Mouse (Mus musculus): Measurements from ENCODE around the gene Tedc1.
A peak's percentile ranks its signal among the peaks of the same experiment; 100 is the strongest.

The Tedc1 gene

DNA sequence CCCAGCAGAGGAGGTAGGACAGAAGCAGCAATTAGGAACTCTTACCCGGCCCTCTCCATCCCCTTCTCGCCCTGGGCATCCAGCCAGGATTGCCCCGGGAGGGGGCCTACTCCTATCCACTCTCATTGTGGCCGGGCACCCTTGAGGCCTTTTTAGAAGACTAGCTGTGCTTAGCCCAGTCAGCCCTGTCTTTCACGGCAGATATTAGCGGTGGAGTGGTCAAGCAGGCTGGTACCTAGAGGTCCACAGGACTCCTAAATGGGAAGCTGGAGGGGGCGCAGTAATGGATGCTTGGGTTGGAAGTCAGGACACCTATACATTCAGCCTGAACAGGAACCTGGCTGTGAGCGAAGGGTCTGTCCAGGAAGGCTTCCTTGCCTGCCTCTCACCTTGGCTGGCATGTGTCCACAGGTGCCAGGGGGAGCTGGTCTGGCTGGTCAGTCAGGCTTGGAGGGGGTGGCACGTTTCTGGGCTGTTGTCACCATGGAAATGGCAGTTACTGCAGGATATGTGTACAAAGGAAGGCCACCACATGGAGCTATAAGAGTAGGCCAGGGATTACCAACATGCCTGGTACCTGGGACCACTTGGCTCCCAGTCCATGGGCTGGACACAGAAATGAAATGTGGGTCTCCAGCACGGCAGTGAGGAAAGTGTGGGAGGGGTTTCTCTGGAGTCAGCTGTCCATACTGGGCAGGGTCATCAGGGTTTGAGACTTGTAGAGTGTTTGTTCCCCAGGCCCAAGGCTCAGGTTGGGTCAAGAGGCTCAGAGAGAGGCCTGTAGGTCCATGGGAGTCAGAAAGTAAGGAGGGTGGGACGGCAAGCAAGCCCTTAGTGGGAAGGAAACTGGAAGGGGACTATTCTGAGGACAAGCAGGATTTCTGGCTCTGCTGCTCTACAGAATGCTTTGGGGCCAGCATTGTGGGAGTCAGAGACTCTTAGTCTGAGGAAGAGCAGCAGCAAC lies 17.0 kb upstream of the Tedc1 start:
- no peak for DNase-seq (ENCODE audit: extremely low spot score, low read depth, low spot score)

DNA sequence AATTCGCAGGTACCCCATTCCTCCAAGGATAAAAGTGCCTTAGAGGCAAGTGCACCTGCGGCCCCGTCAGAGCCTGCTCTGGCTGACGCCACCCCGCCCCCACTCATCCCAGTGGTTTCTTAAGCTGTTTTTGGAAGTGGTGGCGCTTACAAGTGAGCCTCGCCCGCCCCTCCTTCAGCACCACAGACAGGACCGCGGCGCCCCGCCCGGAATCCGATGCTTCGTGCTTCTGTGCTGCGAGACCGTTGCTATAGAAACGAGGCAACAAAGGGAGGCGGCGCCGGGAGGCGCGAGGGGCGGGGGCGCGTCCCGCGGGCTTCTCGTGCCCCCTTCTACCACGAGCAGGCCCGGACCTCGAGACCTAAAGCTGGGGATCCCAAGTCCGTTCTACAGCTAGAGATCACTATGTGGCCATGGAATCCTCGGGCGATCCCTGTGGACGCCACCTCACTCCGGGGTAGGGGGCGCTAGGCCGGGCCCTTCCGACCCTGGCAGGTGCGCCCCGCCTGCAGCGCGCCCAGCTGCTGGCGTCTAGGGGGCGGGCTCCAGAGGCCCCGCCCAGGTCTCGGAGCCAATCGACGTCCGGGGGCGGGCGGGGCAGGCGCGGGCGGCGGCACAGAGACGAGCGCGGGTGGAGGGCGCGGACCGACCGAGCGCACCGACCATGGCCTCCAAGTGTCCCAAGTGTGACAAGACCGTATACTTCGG lies 16.2 kb upstream of the Tedc1 start, which contains the start of gene Crip2:
Crip2 (plus strand) TSS at position 329 of the 708 bp plus-strand sequence.
- peak; percentile 61 for DNase-seq (ENCODE audit: extremely low spot score, low read depth, low spot score)

DNA sequence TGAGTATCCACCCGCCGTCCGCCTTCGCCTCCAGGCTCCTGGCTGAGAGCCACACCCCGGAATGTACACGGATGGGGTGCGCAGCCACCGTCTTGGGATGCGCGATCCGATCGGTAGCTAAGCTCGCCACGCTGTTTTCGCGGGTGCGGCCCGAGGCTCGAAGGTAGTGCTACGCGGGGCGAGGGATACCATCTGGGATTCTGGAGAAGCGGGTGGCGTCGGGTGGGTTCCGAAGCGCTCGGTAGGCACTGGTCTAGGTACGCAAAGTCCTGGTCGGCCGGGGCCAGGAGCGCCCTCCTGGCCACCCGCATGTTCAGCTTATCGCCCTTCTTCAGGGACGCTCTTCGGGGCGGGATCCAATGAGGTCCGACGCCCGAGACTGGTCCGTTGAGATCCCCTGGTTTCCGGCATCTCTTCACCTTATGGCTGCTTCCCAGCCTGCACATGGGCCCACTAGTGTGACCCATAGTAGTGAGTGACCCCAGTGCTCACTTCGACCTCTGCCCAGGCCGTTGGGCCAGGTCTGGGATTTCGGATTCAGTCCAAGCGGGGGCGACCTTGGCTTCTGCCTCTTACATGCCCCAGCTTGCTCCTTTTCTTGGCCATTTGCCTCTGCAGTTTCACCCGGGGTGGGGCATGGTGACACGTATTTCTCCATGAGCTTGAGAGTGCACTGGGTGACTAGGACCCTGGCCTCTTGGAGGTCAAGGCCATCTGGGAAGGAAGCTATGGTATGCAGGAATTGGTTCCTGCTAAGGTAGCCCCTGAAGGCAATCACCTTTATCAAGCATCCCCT lies 15.4 kb upstream of the Tedc1 start:
- no peak for DNase-seq (ENCODE audit: extremely low spot score, low read depth, low spot score)

DNA sequence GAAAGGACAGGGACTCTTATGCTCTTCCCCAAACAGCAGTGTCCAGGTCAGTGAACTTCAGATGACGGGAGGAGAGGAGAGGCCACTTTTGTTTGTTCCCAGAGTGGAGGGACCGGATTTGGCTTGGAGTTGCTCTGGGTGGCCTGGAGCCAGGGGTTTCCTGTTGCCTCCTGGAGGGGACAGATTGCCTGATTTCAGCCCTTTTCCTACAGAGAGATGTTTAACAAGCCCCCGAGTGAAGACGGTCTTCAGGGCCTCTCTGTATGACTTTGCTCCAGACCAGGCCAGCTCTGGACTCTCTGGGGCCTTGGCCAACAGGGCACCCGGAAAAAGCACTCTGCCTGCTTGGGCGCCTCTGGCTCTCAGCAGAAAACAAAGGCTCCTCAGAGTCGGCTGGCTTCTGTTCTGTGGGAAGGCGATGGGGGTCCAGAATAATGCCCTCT lies 14.7 kb upstream of the Tedc1 start:
- DNase-seq (ENCODE audit: extremely low spot score, low read depth, low spot score): no peak

DNA sequence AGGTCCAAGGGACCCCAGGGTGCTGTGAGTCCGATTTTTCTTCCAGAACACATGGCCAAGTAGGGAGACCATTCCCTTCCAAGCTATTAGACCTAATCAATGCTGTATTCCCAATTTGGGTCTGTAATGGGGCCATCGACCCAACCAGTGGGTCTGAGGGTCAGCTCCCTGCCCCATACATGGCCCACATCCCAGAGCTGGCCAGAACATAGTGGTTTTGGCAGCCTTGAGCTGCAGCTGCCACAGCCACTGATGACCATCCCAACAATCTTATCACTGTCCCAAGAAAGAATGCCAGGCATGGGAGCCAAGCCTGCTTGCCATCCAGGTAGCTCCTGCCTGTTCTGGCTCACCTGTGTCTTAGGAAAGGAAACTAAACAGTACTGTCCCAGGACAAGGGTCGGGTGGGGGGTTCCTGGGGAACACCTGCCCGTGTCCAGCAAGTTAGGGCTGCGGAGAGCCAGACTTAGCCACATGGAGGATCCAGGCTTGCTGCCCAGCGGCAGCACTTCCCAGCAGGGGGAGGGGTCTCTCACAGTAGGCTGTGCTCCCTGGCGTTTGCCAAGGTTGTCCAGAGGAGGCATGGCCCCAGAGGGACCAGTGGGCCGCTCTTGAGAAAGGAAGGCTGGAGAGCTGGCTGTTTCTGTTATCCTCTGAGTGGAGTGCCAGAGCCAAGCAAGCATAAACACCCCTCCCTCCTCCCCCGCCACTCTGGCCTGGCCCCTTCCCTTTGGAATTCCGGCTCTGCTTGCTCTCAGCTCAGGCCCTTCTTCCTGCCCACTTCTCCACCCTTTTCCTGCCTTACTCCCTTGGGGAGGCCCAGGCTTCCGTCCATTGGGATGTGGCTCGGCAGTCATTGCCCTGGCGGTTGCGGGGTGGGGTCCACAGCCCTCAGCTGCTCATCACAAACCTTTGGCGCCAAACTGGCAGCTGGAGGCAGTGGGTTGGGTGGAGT lies 13.9 kb upstream of the Tedc1 start:
- DNase-seq (ENCODE audit: extremely low spot score, low read depth, low spot score): no peak

DNA sequence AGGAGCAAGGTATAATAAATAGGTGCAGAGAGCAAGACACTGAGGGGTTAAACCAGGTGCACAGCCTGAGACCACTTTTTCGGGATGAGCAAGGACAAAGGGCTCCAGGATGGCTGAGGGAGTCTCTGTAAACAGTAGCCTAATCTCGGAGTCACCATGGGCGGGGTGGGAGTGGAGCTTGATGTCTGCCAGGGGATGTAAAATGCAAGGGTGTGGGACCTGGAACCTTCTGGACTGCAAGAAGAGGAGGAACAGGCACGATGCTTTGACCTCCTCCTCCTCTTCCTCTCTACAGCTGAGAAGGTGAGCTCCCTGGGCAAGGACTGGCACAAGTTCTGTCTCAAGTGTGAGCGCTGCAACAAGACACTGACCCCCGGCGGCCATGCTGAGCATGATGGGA lies 13.1 kb upstream of the Tedc1 start:
- no peak for DNase-seq (ENCODE audit: extremely low spot score, low read depth, low spot score)

DNA sequence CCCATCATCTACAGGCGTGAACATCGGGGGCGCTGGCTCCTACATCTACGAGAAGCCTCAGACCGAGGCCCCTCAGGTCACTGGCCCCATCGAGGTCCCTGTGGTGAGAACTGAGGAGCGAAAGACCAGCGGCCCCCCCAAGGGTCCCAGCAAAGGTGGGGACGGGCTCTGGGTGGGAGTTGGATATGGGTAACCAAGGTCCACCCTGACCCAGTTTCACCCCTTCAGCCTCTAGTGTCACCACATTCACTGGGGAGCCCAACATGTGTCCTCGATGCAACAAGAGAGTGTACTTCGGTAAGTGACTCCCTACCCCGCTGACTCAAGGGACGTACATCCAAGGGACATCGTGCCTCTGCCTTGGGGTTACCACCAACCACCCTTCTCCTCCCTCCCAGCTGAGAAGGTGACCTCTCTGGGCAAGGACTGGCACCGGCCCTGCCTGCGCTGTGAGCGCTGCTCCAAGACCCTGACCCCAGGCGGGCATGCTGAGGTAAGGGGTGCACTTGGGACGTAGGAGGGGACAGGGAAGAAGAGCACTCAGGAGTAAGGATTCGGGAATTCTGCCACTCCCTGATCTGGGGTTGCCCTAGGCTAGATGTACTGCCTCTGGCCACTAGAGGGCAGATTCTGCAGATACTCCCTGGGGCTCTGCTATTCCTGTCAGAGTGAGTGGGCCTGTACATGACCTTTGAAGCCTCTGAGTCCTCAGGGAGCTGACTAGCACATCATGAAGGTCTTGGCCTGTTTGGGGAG lies 12.0 kb upstream of the Tedc1 start:
- DNase-seq (ENCODE audit: extremely low spot score, low read depth, low spot score): no peak

DNA sequence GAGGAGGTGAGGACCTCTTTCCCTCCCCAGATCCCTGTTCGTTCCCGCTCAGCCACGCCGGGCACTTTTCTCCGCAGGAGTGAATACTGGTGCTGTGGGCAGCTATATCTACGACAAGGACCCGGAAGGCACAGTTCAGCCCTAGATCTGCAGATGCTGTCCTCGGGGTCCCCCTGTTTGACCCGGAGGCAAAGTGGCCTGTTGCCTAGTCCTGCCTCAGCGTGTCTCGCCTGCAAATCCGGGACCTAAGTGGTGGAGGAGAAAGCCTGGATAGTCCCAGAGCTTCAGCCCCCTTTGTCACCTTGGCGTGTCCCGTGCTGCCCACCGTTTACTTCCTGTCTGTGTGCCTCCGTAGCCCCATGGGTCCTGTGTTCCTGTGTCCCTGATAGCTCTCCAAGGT lies 11.3 kb upstream of the Tedc1 start:
- no peak for DNase-seq (ENCODE audit: extremely low spot score, low read depth, low spot score)

DNA sequence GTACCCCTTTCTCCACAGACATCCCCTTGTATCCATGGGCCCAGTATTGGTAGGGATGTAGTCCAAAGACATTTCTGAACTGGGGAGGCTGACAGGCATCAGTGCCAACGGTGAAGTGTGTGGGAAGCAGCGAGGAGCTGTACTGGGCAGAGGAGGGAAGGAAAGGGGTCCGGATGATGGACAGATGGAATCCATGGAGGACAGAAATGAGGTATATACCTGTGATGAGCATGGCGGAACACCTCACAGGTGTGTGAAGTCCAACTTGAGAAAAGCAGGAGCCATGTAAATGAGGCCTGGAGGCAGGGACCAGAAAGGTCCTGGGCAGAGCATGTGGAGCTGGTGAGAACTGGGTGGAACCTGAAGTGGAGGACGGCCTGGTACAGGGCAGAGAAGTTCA lies 10.6 kb upstream of the Tedc1 start:
- no peak for DNase-seq (ENCODE audit: extremely low spot score, low read depth, low spot score)

DNA sequence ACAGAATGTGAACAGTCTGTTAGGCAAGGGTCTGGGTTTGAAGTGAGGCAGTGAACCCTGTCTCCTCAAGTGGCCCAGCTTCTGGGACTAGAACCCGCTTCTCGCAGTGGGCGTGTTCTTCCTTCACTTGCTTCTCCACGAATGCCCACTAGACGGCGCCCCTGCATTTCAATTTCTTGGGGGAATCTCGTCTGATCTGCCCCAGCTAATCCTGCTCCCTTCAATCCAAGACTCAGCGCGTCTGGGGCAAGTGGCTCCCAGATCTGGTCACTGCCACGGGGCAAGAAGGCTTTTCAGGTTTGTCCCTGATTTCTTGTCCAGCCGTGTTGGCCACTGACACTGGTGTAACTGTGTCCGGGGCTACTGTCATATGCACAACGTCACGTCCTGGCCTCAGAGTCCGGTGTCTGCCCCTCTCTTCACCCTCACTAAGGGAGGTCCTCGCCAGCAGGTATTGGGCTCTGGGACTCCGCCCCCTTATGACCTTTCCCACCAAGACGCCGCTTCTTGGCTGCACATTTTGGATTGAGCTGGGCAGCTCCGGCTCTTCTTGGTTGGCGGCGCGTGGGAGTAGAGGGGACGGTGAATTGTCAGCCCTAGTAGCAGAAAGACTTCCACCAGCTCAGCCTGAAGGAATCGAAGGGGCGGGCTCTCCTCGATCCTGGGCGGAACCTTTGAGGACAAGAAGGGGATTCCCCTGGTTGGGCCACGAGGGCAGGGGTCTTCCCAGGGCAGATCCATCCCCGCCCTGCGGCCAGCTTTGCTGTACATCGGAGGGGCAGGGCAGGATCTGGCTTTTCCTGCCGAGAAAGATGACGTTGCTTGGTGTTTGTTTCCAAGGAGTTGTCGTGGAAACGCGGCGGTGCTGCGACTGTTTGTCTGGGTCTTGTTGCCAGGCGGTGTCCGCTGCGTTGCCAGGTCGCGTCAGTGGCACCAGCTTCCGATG lies 9.8 kb upstream of the Tedc1 start, which contains the start of gene Crip1:
Crip1 (plus strand) TSS at position 205 of the 946 bp plus-strand sequence.
- DNase-seq (ENCODE audit: extremely low spot score, low read depth, low spot score): no peak

DNA sequence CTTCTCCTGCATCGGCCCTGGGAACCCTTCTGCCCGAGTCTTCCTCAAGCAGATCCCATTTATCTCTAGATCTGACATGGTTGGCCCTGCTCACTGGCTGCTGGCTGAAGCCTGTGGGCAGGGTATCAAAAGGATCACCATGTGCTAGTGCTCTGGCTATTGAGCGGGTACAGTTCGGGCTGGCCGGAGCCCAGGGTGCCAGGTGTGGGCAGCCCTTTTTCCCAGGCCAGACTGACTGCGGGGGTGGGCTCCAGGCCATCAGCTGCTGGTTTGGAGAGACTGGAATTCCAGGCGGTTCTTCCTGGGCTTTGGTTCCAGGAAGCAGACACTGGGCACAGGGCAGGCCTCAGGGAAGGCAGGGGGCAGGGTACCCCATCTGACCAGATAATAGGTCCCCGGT lies 8.7 kb upstream of the Tedc1 start:
- DNase-seq (ENCODE audit: extremely low spot score, low read depth, low spot score): no peak

DNA sequence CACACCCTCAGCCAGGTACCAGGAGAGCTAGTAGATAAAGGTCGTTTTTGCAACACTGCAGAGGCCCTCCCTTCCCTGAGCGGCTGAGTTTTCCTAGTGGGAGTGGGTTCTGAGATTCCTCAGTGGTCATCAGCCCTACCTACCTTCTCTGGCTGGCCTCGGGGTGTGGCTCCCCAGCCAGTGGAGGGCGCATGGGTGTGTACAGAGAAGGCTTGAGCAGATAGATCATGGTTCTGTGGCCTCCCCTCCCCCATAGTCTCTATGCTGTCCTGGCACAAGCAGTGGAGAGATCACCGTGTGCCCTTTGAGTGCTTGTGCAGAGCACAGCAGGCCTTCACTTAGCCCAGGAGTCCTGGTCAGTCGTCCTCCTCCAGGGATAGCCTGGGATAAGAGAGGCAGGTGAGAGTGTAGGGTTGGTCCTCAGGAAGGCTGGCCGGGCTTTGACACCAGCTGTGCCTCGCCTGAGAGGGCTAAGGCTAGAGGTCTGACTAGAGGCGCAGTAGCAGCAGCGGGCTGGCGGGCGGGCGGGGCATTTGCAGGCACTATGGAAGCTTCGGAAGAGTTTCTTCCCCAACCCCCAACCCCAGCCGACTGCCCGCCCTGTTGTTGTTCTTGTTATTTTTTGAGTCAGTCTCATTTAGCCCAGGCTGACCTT lies 7.7 kb upstream of the Tedc1 start:
- DNase-seq (ENCODE audit: extremely low spot score, low read depth, low spot score): no peak

DNA sequence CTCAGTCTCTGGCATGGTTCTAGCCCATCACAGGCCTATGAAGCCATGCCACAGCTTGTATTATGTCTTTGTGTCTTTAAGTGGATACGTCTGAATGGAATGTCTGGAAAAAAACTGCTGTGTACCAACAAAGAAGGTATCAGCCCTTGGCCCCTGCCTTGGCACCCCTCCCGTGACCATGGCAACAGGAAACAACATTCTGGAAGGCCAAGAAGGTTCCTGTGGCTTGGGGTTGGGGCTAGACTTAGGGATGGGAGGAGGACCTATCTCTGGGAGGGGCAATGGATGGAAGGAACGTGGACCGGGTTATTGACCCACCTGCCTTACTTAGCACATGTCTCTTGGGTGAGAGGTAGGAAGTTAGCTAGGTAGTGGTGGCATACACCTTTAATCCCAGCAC lies 6.9 kb upstream of the Tedc1 start:
- DNase-seq (ENCODE audit: extremely low spot score, low read depth, low spot score): no peak

DNA sequence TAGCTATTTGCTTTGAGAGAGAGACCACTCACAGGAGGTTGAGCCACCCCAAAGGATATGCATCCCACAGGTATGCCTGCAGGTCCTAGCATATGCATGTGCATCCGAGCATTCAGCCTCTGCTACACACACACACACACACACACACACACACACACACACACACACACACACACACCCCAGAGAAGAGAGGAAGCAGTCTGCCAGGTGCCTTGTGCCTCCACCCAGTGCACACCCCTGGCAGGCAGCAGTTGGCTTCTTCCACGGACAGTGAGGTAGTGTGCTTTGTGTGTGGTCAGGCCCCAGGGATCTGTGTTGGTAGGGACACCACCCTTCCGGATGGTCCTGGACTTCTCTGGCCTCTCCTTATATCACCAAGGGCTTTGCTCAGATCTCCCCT lies 6.3 kb upstream of the Tedc1 start:
- DNase-seq (ENCODE audit: extremely low spot score, low read depth, low spot score): no peak

DNA sequence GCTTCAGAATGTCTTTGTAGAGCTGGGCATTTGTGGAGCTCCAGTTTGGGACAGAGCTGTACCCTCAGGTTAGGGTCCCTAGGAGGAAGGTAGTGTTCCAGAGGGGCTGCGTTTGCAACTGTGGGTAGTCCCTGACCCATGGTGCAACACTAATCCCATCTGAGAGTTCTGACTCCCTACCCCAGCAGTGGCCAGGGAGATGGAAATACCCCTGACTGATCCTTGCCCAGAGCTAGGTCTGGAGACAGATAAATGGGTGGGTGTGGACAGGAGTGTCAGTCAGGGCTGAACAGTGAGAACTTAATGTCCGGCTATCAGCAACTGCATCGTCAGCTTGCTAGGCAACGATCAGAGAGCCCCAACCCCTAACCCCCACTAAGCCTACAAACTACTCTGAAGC lies 5.6 kb upstream of the Tedc1 start:
- DNase-seq (ENCODE audit: extremely low spot score, low read depth, low spot score): no peak

DNA sequence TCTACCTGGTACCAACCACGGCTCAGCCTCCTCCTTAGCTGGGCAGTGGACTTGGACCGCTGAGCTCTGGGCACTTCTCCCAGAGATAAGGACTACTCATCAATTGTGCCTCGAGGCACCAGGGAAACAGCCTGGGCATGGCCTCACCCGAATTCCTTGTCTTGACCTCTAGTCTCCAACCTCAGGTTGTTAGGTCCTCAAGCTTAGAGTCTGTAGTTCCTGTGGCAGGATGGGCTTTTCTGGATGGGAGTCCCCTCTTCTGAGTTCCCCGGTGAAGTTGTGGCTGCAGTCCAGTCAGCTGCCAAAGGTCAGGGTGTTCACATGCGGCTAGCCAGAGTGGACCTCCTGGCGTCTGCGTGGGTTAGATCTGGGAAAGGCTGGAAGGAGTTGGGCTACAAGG lies 5.2 kb upstream of the Tedc1 start:
- DNase-seq (ENCODE audit: extremely low spot score, low read depth, low spot score): no peak

DNA sequence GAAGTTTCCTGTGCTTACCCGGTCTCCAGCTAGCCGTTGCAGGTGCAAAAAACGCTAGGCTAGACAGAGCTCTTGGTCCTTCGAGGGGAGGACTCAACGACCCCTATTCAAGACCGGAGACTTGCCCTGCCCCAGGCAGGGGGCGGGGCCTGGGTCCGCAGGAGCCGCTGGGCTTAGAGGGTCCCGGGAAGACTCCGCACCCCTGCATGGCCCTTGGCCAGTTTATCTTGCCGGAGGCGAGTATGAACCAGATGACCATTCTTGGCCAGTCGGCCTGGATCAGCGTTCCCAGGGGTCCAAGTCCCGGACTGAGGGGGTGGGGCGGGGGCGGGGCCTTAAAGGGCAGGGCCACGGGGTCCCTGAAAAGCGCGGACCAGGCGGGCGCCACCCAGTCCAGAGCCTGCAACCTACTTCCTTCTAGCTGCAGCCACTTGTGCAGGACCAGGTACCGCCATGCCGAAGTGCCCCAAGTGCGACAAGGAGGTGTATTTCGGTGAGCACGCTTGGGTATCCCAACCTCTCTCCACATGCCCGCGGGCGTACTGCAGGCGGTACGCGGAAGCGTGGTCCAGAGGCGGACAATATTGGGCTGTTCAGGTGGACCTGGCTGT lies 4.5 kb upstream of the Tedc1 start:
- DNase-seq (ENCODE audit: extremely low spot score, low read depth, low spot score): no peak
